Mouse (Mus musculus) adrenal gland, postnatal 25 days (tissue): ENCODE data around the gene Col28a1. TPM values are rescaled to one million over a fixed set of nuclear protein-coding genes. Genes with fewer than 3 reads are reported as not detected.

Experiments used
- DNase-seq: peaks from one replicate; pipeline ENCODE4 v3.0.0; 2021; ENCODE audit warnings: mixed read lengths
- long read RNA-seq: library from polyadenylated mRNA; stranded (forward); transcript quantifications from one replicate; pipeline ENCODE4 v2.0.0, GENCODE M21; 2021
- total RNA-seq: library from RNA; stranded (reverse); gene quantifications from 2 replicates; pipeline ENCODE4 v1.2.3, GENCODE M21; 2021

Gene Col28a1
- 1.6 and 1.9 TPM in 2 replicates for total RNA-seq
- long read RNA-seq, partial matches to known transcripts, result 0 of 1 reads
- long read RNA-seq, other reads (novel, unspliced or antisense), result 1 of 1 reads

GRCm38 (mm10) chr6:8192517-8192916 lies at the start of gene Col28a1:
Gene Col28a1, minus strand, starts transcription at chr6:8192617.
- DNase-seq, result no peak

- DNase-seq, result no peak
Measured at GRCm38 (mm10) chr6:8228596-8228995, 36.2 kb upstream of the Col28a1 start.

GRCm38 (mm10) chr6:8227035-8227434 lies 34.6 kb upstream of the Col28a1 start:
- DNase-seq, result no peak

GRCm38 (mm10) chr6:8210661-8211060 lies 18.2 kb upstream of the Col28a1 start:
- no peak for DNase-seq

- DNase-seq, result no peak
Measured at GRCm38 (mm10) chr6:8209866-8210186, 17.4 kb upstream of the Col28a1 start.

GRCm38 (mm10) chr6:8209047-8209865 lies 16.8 kb upstream of the Col28a1 start, which contains the start of gene Mios:
Gene Mios, plus strand, starts transcription at chr6:8209222.
- peak; percentile 89 for DNase-seq

GRCm38 (mm10) chr6:8189917-8190316 lies 2.5 kb downstream of the Col28a1 start:
- no peak for DNase-seq

- no peak for DNase-seq
Measured at GRCm38 (mm10) chr6:8188599-8189233, 3.7 kb downstream of the Col28a1 start.

GRCm38 (mm10) chr6:8178397-8178941 lies 13.9 kb downstream of the Col28a1 start:
- DNase-seq, result no peak

- no peak for DNase-seq
Measured at GRCm38 (mm10) chr6:8176116-8176515, 16.3 kb downstream of the Col28a1 start.

- DNase-seq, result no peak
Measured at GRCm38 (mm10) chr6:8175346-8175745, 17.1 kb downstream of the Col28a1 start.

GRCm38 (mm10) chr6:8174062-8174461 lies 18.4 kb downstream of the Col28a1 start:
- DNase-seq, result no peak

- DNase-seq, result no peak
Measured at GRCm38 (mm10) chr6:8172101-8172500, 20.3 kb downstream of the Col28a1 start.

GRCm38 (mm10) chr6:8164741-8165140 lies 27.7 kb downstream of the Col28a1 start:
- DNase-seq, result no peak

- no peak for DNase-seq
Measured at GRCm38 (mm10) chr6:8160001-8160400, 32.4 kb downstream of the Col28a1 start.

- DNase-seq, result no peak
Measured at GRCm38 (mm10) chr6:8157121-8157520, 35.3 kb downstream of the Col28a1 start.

GRCm38 (mm10) chr6:8152551-8153361 lies 39.7 kb downstream of the Col28a1 start:
- DNase-seq, result no peak

- DNase-seq, result no peak
Measured at GRCm38 (mm10) chr6:8148916-8149315, 43.5 kb downstream of the Col28a1 start.

GRCm38 (mm10) chr6:8141881-8142280 lies 50.5 kb downstream of the Col28a1 start:
- no peak for DNase-seq

- no peak for DNase-seq
Measured at GRCm38 (mm10) chr6:8130149-8130548, 62.3 kb downstream of the Col28a1 start.

GRCm38 (mm10) chr6:8128164-8128563 lies 64.3 kb downstream of the Col28a1 start:
- DNase-seq, result no peak

- no peak for DNase-seq
Measured at GRCm38 (mm10) chr6:8126545-8126944, 65.9 kb downstream of the Col28a1 start.
